Mouse (Mus musculus) heart, embryonic 14.5 days (tissue): ENCODE data around the gene Dck. TPM values are rescaled to one million over a fixed set of nuclear protein-coding genes. Genes with fewer than 3 reads are reported as not detected.
"Not testable (repeated sequence)": the region's sequence is repeated elsewhere in the genome, so short reads cannot be mapped to it uniquely, and the experiment has no call there.

Source experiments
- ATAC-seq: fragments of 200-750 bp; cut with Nextera tagmentation; 2 replicates; pipeline ENCODE4 v1.8.0; 2017; ENCODE audit warnings: low read depth, moderate TSS enrichment; ENCODE audit not compliant: insufficient number of reproducible peaks, insufficient read depth, low FRiP score
- H3K27ac ChIP-seq, 2 experiments: fragments of 200-500 bp in 1 of 2; fragments of 300-500 bp in 1 of 2; sonication (generic) in 1 of 2; replicated peaks in 1 of 2; 2 replicates each; pipeline ENCODE4 v1.5.1; 2012 to 2014; ENCODE audit warnings: low read depth in 2 of 2, low read length in 2 of 2, control low read depth in 1 of 2, mild to moderate bottlenecking in 1 of 2, mixed read lengths in 1 of 2; ENCODE audit not compliant: control insufficient read depth in 1 of 2, insufficient read depth in 1 of 2
- H3K27me3 ChIP-seq: fragments of 300-500 bp; sonication (generic); 2 replicates; pipeline ENCODE4 v1.6.1; 2014; ENCODE audit warnings: mild to moderate bottlenecking, low read length, control low read depth; ENCODE audit not compliant: control insufficient read depth, insufficient read depth
- H3K36me3 ChIP-seq: fragments of 300-500 bp; sonication (generic); 2 replicates; pipeline ENCODE4 v1.6.1; 2014; ENCODE audit warnings: mild to moderate bottlenecking, control low read depth, low read length, mixed read lengths; ENCODE audit not compliant: control insufficient read depth, insufficient read depth
- H3K4me1 ChIP-seq, 2 experiments: fragments of 200-500 bp in 1 of 2; fragments of 300-500 bp in 1 of 2; sonication (generic) in 1 of 2; 2 replicates each; pipeline ENCODE4 v1.6.1; 2012 to 2014; ENCODE audit warnings: low read length in 2 of 2, control low read depth in 1 of 2, mixed read lengths in 1 of 2; ENCODE audit not compliant: control insufficient read depth in 2 of 2, insufficient read depth in 2 of 2
- H3K4me2 ChIP-seq: fragments of 300-500 bp; sonication (generic); 2 replicates; pipeline ENCODE4 v1.6.1; 2014; ENCODE audit warnings: mild to moderate bottlenecking, low read length
- H3K4me3 ChIP-seq, 2 experiments: fragments of 200-500 bp in 1 of 2; fragments of 300-500 bp in 1 of 2; sonication (generic) in 1 of 2; 2 replicates each; pipeline ENCODE4 v1.5.1; 2012 to 2014; ENCODE audit warnings: low read length in 2 of 2, mild to moderate bottlenecking in 2 of 2, control low read depth in 1 of 2, low read depth in 1 of 2, moderate library complexity in 1 of 2; ENCODE audit not compliant: control insufficient read depth in 1 of 2, insufficient read depth in 1 of 2
- H3K9ac ChIP-seq: fragments of 300-500 bp; sonication (generic); 2 replicates; pipeline ENCODE4 v1.6.1; 2014; ENCODE audit warnings: mild to moderate bottlenecking, low read length
- H3K9me3 ChIP-seq: fragments of 300-500 bp; sonication (generic); 2 replicates; pipeline ENCODE4 v1.6.1; 2016; ENCODE audit warnings: low read length, control low read depth; ENCODE audit not compliant: control insufficient read depth
- WGBS: fragments of 180-500 bp; shearing (Covaris S2); extraction: QIAGEN DNeasy Blood & Tissue Kit; methylation state at CpG from one replicate; pipeline ENCODE4 v1.1.7; 2014; 5-methylcytosine and 5-hydroxymethylcytosine counted together
- polyA plus RNA-seq: library from polyadenylated mRNA; unstranded; fragments of >200 nt; fragmentation: Nextera tagmentation; extraction: Ambion mirVana; gene quantifications from 2 replicates; pipeline ENCODE4 v1.2.1, GENCODE M21; 2014

Dck gene
- polyA plus RNA-seq, 1 experiment from 2014 or later, result 34.8 TPM

GRCm38 (mm10) chr5:88727593-88728144, 37.1 kb upstream of the Dck start:
- WGBS, result 78% methylated on average over 3 of the region's 3 CpGs
- Histone ChIP-seq H3K27ac (no peak overlapping the region), H3K36me3 (peaks cover 9% of the 10 kb centered on the region; the same call in 1 of the 2 replicates), H3K4me3 (no peak overlapping the region), H3K4me2 (no peak overlapping the region), H3K9ac (no peak overlapping the region), H3K4me1 (peaks cover 2 to 29% of the 10 kb centered on the region in 2 experiments; a peak in 3 of 4 replicates), H3K9me3 (no peaks in the 10 kb centered on the region), H3K27me3 (no peaks in the 10 kb centered on the region)
- no peak for ATAC-seq

GRCm38 (mm10) chr5:88734786-88735185, 30.0 kb upstream of the Dck start:
- H3K4me1 ChIP-seq, result peaks cover 0 to 15% of the 10 kb centered on the region in 2 experiments; a peak in 2 of 4 replicates
- no peak overlapping the region for H3K9ac ChIP-seq
- no peaks in the 10 kb centered on the region for H3K9me3 ChIP-seq
- H3K27me3 ChIP-seq, result no peaks in the 10 kb centered on the region
- 89% methylated on average over 2 of the region's 2 CpGs for WGBS
- no peak overlapping the region for H3K27ac ChIP-seq
- no peak overlapping the region for H3K4me3 ChIP-seq
- ATAC-seq, result no peak
- no peak overlapping the region for H3K4me2 ChIP-seq
- H3K36me3 ChIP-seq, result 0 out of 2 replicates have a peak, but pooled peaks cover 3% of the 10 kb centered on the region

- not testable (repeated sequence) for H3K9ac ChIP-seq, H3K4me3 ChIP-seq, H3K4me1 ChIP-seq, H3K27ac ChIP-seq, H3K4me2 ChIP-seq, H3K27me3 ChIP-seq, H3K9me3 ChIP-seq, ATAC-seq
- WGBS, result 100% methylated on average over 1 of the region's 1 CpGs
- H3K36me3 ChIP-seq, result peaks cover 26% of the 10 kb centered on the region
These were observed 23.7 kb upstream of the Dck start for GRCm38 (mm10) chr5:88741065-88741464.

GRCm38 (mm10) chr5:88747774-88748173, 17.0 kb upstream of the Dck start:
- Histone ChIP-seq H3K27ac (no peak overlapping the region), H3K36me3 (peaks cover 63% of the 10 kb centered on the region), H3K9me3 (no peaks in the 10 kb centered on the region), H3K9ac (no peak overlapping the region), H3K4me3 (no peak overlapping the region), H3K27me3 (no peaks in the 10 kb centered on the region), H3K4me2 (no peak overlapping the region), H3K4me1 (no peaks in the 10 kb centered on the region; a peak in 1 of 4 replicates)
- 80% methylated on average over 1 of the region's 1 CpGs for WGBS
- ATAC-seq, result no peak

GRCm38 (mm10) chr5:88753199-88753598, 11.6 kb upstream of the Dck start:
- peaks cover 71% of the 10 kb centered on the region for H3K36me3 ChIP-seq
- no peak for ATAC-seq
- H3K9me3 ChIP-seq, result no peaks in the 10 kb centered on the region
- no peak overlapping the region for H3K4me3 ChIP-seq
- no peaks in the 10 kb centered on the region for H3K4me1 ChIP-seq
- 81% methylated on average over 4 of the region's 4 CpGs for WGBS
- H3K27me3 ChIP-seq, result no peaks in the 10 kb centered on the region
- H3K9ac ChIP-seq, result no peak overlapping the region
- no peak overlapping the region for H3K27ac ChIP-seq
- no peak overlapping the region for H3K4me2 ChIP-seq

- Histone ChIP-seq H3K4me2 (no peak overlapping the region), H3K27ac (no peak overlapping the region), H3K36me3 (peaks cover 17% of the 10 kb centered on the region), H3K27me3 (no peaks in the 10 kb centered on the region), H3K4me3 (no peak overlapping the region), H3K4me1 (peaks cover 0 to 6% of the 10 kb centered on the region in 2 experiments; a peak in 2 of 4 replicates), H3K9ac (no peak overlapping the region), H3K9me3 (no peaks in the 10 kb centered on the region)
- ATAC-seq, result no peak
- 83% methylated on average over 5 of the region's 5 CpGs for WGBS
These were observed 2.2 kb upstream of the Dck start for GRCm38 (mm10) chr5:88762611-88763010.

- H3K36me3 ChIP-seq, result peaks cover 15% of the 10 kb centered on the region
- H3K9me3 ChIP-seq, result no peaks in the 10 kb centered on the region
- H3K27me3 ChIP-seq, result no peaks in the 10 kb centered on the region
- WGBS, result under 1% methylated on average over 23 of the region's 23 CpGs
- peak overlapping the region in 1 of 2 experiments; percentile 54; a peak in 3 of 4 replicates for H3K27ac ChIP-seq
- H3K4me1 ChIP-seq, result peaks cover 0 to 6% of the 10 kb centered on the region in 2 experiments; a peak in 2 of 4 replicates
- H3K9ac ChIP-seq, result peak overlapping the region; percentile 85
- peak overlapping the region; percentile 81 to 86 for H3K4me3 ChIP-seq
- peak overlapping the region; percentile 56 for H3K4me2 ChIP-seq
- ATAC-seq, result peak; percentile 38
These were observed 288 bp upstream of the Dck start for GRCm38 (mm10) chr5:88764430-88764986.
